Mouse (Mus musculus): ENCODE results near the gene Flvcr2. TPM values are rescaled to one million over a fixed set of nuclear protein-coding genes. Genes with fewer than 3 reads are reported as not detected.
A peak's percentile ranks its signal among the peaks of the same experiment; 100 is the strongest.

The Flvcr2 gene
- polyA plus RNA-seq, 1 experiment from 2014 or later = 0.25 TPM

GRCm38 (mm10) chr12:85792158-85792557 lies 45.8 kb downstream of the Flvcr2 start:
- DNase-seq (ENCODE audit: low spot score) = no peak

- DNase-seq (ENCODE audit: low spot score) = no peak
These were observed 46.5 kb downstream of the Flvcr2 start for GRCm38 (mm10) chr12:85792821-85793346.

GRCm38 (mm10) chr12:85794094-85794493 lies 47.8 kb downstream of the Flvcr2 start:
- DNase-seq (ENCODE audit: low spot score) = no peak

- no peak for DNase-seq (ENCODE audit: low spot score)
These were observed 49.2 kb downstream of the Flvcr2 start for GRCm38 (mm10) chr12:85795551-85795950.

GRCm38 (mm10) chr12:85800031-85800430 lies 53.7 kb downstream of the Flvcr2 start:
- DNase-seq (ENCODE audit: low spot score) = no peak

- no peak for DNase-seq (ENCODE audit: low spot score)
These were observed 63.4 kb downstream of the Flvcr2 start for GRCm38 (mm10) chr12:85809726-85810125.

GRCm38 (mm10) chr12:85810959-85811358 lies 64.6 kb downstream of the Flvcr2 start:
- no peak for DNase-seq (ENCODE audit: low spot score)

GRCm38 (mm10) chr12:85811676-85812075 lies 65.3 kb downstream of the Flvcr2 start:
- no peak for DNase-seq (ENCODE audit: low spot score)

- DNase-seq (ENCODE audit: low spot score) = no peak
These were observed 67.3 kb downstream of the Flvcr2 start for GRCm38 (mm10) chr12:85813599-85813998.

- DNase-seq (ENCODE audit: low spot score) = no peak
These were observed 75.7 kb downstream of the Flvcr2 start for GRCm38 (mm10) chr12:85822051-85822450.

- DNase-seq (ENCODE audit: low spot score) = peak; percentile 97
These were observed 78.3 kb downstream of the Flvcr2 start, which contains the start of the genes Erg28 and Ttll5 for GRCm38 (mm10) chr12:85824438-85825264. Gene Erg28, minus strand, starts transcription at chr12:85824550. Gene Ttll5, plus strand, starts transcription at chr12:85824659.

GRCm38 (mm10) chr12:85825361-85825760 lies 79.0 kb downstream of the Flvcr2 start:
- no peak for DNase-seq (ENCODE audit: low spot score)

GRCm38 (mm10) chr12:85825822-85826221 lies 79.5 kb downstream of the Flvcr2 start:
- no peak for DNase-seq (ENCODE audit: low spot score)

GRCm38 (mm10) chr12:85828856-85829255 lies 82.5 kb downstream of the Flvcr2 start:
- no peak for DNase-seq (ENCODE audit: low spot score)

GRCm38 (mm10) chr12:85829866-85830265 lies 83.5 kb downstream of the Flvcr2 start:
- no peak for DNase-seq (ENCODE audit: low spot score)

GRCm38 (mm10) chr12:85830691-85831090 lies 84.4 kb downstream of the Flvcr2 start:
- no peak for DNase-seq (ENCODE audit: low spot score)

- no peak for DNase-seq (ENCODE audit: low spot score)
These were observed 88.2 kb downstream of the Flvcr2 start for GRCm38 (mm10) chr12:85834543-85834942.

GRCm38 (mm10) chr12:85837765-85838164 lies 91.4 kb downstream of the Flvcr2 start:
- DNase-seq (ENCODE audit: low spot score) = no peak

- DNase-seq (ENCODE audit: low spot score) = peak; percentile 32
These were observed 93.1 kb downstream of the Flvcr2 start for GRCm38 (mm10) chr12:85839371-85840000.

- DNase-seq (ENCODE audit: low spot score) = peak; percentile 13
These were observed 102.0 kb downstream of the Flvcr2 start for GRCm38 (mm10) chr12:85848164-85848958.

- DNase-seq (ENCODE audit: low spot score) = no peak
These were observed 104.3 kb downstream of the Flvcr2 start for GRCm38 (mm10) chr12:85850661-85851060.
